Mouse (Mus musculus) Patski (cell line): ENCODE measurements around the gene Slc17a4. TPM values are rescaled to one million over a fixed set of nuclear protein-coding genes. Genes with fewer than 3 reads are reported as not detected.

Source experiments
- ATAC-seq: fragments of 100-300 bp; one replicate; pipeline ENCODE4 v1.8.0; 2021
- CTCF ChIA-PET: fragments of 350-600 bp; sonication (Branson Sonifier 250); formaldehyde crosslinking; loops from one replicate; lab custom pipeline; 2022; ENCODE audit warnings: inconsistent platforms; lab: Charles Lee
- POLR2A ChIA-PET: fragments of 350-600 bp; sonication (Branson Sonifier 250); formaldehyde crosslinking; loops from one replicate; lab custom pipeline; 2022; ENCODE audit warnings: antibody characterized with exemption, inconsistent platforms; lab: Charles Lee
- DNase-seq: peaks from one replicate; pipeline ENCODE4 v3.0.0-alpha.2; 2011; ENCODE audit warnings: low read depth, low spot score
- H3K27me3 ChIP-seq: fragments of 371-371 bp; one replicate; pipeline ENCODE4 v1.5.1; 2021
- CTCF ChIP-seq: fragments of 100-300 bp; IDR thresholded peaks from one replicate; pipeline ENCODE4 v1.5.1; 2021
- in situ Hi-C: fragments of 300-500 bp; cut with MboI; formaldehyde crosslinking; loops from 3 replicates; pipeline ENCODE4 v1.11.1; 2018; ENCODE audit warnings: low pct_unique_long_range_greater_than_20kb, mixed read lengths
- polyA plus RNA-seq: library from polyadenylated mRNA; unstranded; gene quantifications from one replicate; pipeline ENCODE4 v1.2.3, GENCODE M21; 2021

The Slc17a4 gene
- 0.22 TPM for polyA plus RNA-seq

GRCm38 (mm10) chr13:23914376-23915167, at the start of gene Slc17a4:
Slc17a4 (minus strand) TSS chr13:23915009.
- POLR2A ChIA-PET = no interaction called here
- DNase-seq (no peak), ATAC-seq (no peak)
- CTCF ChIA-PET = interaction anchor here (0.8 to 1.2 kb wide), 2 partner anchors 12 to 14 kb away, joined by 3 read pairs; no protein-coding TSS in a partner anchor
- H3K27me3 ChIP-seq = no peaks in the 10 kb centered on the region
- TF ChIP-seq CTCF = no peak
- in situ Hi-C loops = no loop called here

GRCm38 (mm10) chr13:23959776-23960175, 45.0 kb upstream of the Slc17a4 start:
- in situ Hi-C loops = loop anchor here (10.0 kb wide), 1 partner anchor 115 kb away; no protein-coding TSS in a partner anchor
- ATAC-seq (no peak), DNase-seq (no peak)
- H3K27me3 ChIP-seq = no peaks in the 10 kb centered on the region
- TF ChIP-seq CTCF = no peak
- ChIA-PET POLR2A (no interaction called here), CTCF (interaction anchor here (0.9 to 1.3 kb wide), 4 partner anchors 9 to 360 kb away, joined by 3 read pairs; no protein-coding TSS in a partner anchor)

GRCm38 (mm10) chr13:23950928-23951327, 36.1 kb upstream of the Slc17a4 start:
- POLR2A ChIA-PET = interaction anchor here (0.6 kb wide), 1 partner anchor 121 kb away, joined by 6 read pairs; no protein-coding TSS in a partner anchor
- peak; percentile 54 for ATAC-seq
- TF ChIP-seq CTCF = peak; percentile 83
- H3K27me3 ChIP-seq = peaks cover 5% of the 10 kb centered on the region
- CTCF ChIA-PET = interaction anchor here (0.6 to 1.2 kb wide), 3 partner anchors 9 to 118 kb away, joined by 3 to 4 read pairs (median 3); no protein-coding TSS in a partner anchor
- peak; percentile 15 for DNase-seq
- in situ Hi-C loops = loop anchor here (10.0 kb wide), 1 partner anchor 106 kb away; no protein-coding TSS in a partner anchor

- in situ Hi-C loops = loop anchor here (10.0 kb wide), 1 partner anchor 105 kb away; no protein-coding TSS in a partner anchor
- ATAC-seq (no peak), DNase-seq (no peak)
- H3K27me3 ChIP-seq = peaks cover 5% of the 10 kb centered on the region
- POLR2A ChIA-PET = no interaction called here
- TF ChIP-seq CTCF = no peak
- CTCF ChIA-PET = no interaction called here
Observed at GRCm38 (mm10) chr13:23949484-23950246, 34.9 kb upstream of the Slc17a4 start.

- TF ChIP-seq CTCF = no peak
- H3K27me3 ChIP-seq = peaks cover 5% of the 10 kb centered on the region
- ChIA-PET POLR2A (no interaction called here), CTCF (no interaction called here)
- DNase-seq (no peak), ATAC-seq (no peak)
- in situ Hi-C loops = no loop called here
Observed at GRCm38 (mm10) chr13:23946254-23946653, 31.4 kb upstream of the Slc17a4 start.

GRCm38 (mm10) chr13:23942861-23943260, 28.1 kb upstream of the Slc17a4 start:
- in situ Hi-C loops = no loop called here
- ATAC-seq (no peak), DNase-seq (no peak)
- TF ChIP-seq CTCF = no peak
- H3K27me3 ChIP-seq = peaks cover 5% of the 10 kb centered on the region
- ChIA-PET CTCF (no interaction called here), POLR2A (no interaction called here)

- TF ChIP-seq CTCF = no peak
- ATAC-seq (no peak), DNase-seq (no peak)
- POLR2A ChIA-PET = no interaction called here
- H3K27me3 ChIP-seq = no peaks in the 10 kb centered on the region
- in situ Hi-C loops = no loop called here
- CTCF ChIA-PET = interaction anchor here (1.0 to 1.2 kb wide), 2 partner anchors 11 to 14 kb away, joined by 4 read pairs; no protein-coding TSS in a partner anchor
Observed at GRCm38 (mm10) chr13:23940291-23940690, 25.5 kb upstream of the Slc17a4 start.

GRCm38 (mm10) chr13:23938699-23939098, 23.9 kb upstream of the Slc17a4 start:
- no peak for TF ChIP-seq CTCF
- in situ Hi-C loops = no loop called here
- DNase-seq (no peak), ATAC-seq (no peak)
- no peaks in the 10 kb centered on the region for H3K27me3 ChIP-seq
- ChIA-PET POLR2A (no interaction called here), CTCF (no interaction called here)

GRCm38 (mm10) chr13:23934211-23934520, 19.4 kb upstream of the Slc17a4 start, which contains the start of gene Hist1h2aa:
Hist1h2aa (plus strand) TSS chr13:23934462.
- H3K27me3 ChIP-seq = no peaks in the 10 kb centered on the region
- POLR2A ChIA-PET = no interaction called here
- in situ Hi-C loops = no loop called here
- ATAC-seq = no peak
- no peak for DNase-seq
- CTCF ChIA-PET = interaction anchor here (1.6 kb wide), 1 partner anchor 11 kb away, joined by 3 read pairs; no protein-coding TSS in a partner anchor
- TF ChIP-seq CTCF = no peak

GRCm38 (mm10) chr13:23933421-23934210, 18.8 kb upstream of the Slc17a4 start, which contains the start of gene Hist1h2ba:
Hist1h2ba (minus strand) TSS chr13:23934156.
- ChIA-PET POLR2A (no interaction called here), CTCF (interaction anchor here (1.6 kb wide), 1 partner anchor 11 kb away, joined by 3 read pairs; no protein-coding TSS in a partner anchor)
- no peaks in the 10 kb centered on the region for H3K27me3 ChIP-seq
- in situ Hi-C loops = no loop called here
- no peak for ATAC-seq
- no peak for DNase-seq
- TF ChIP-seq CTCF = no peak
